Mouse (Mus musculus) spleen, adult 2 months (tissue): Measurements from ENCODE around the gene Ntpcr.

Source experiments
- CTCF ChIP-seq: fragments of 200-500 bp; IDR thresholded peaks from 2 replicates; pipeline ENCODE4 v1.5.1; 2011; ENCODE audit warnings: mild to moderate bottlenecking, inconsistent platforms; ENCODE audit not compliant: insufficient read depth, insufficient read length, insufficient replicate concordance; ENCODE audit errors: extremely low read depth
- POLR2A ChIP-seq: fragments of 200-500 bp; IDR thresholded peaks from 2 replicates; pipeline ENCODE4 v1.6.1; 2011; ENCODE audit warnings: low read depth, low read length, inconsistent platforms

- TF ChIP-seq CTCF (no peak), POLR2A (no peak)
These were observed at the start of gene Ntpcr for GRCm38 (mm10) chr8:125729746-125730145.
